8 mouse cellular contexts compared by ENCODE assay signal in genomic region chr19:28989515-28989914, GRCm38 (mm10). TPM values are rescaled to one million over a fixed set of nuclear protein-coding genes. Genes with fewer than 3 reads are reported as not detected.
DNase-seq lines count a peak whose midpoint lies in the region; ATAC-seq and TF ChIP-seq lines count a peak whose summit lies in the region.

No protein-coding gene starts in this region.

- H3K9ac ChIP-seq in hindbrain, postnatal 0 days (replicated peaks; ENCODE audit: low read length), result peak overlapping the region; percentile 92; the same call in 1 of the 2 replicates

- H3K36me3 ChIP-seq in embryonic facial prominence, embryonic 10.5 days (replicated peaks), result peaks cover 24% of the 10 kb centered on the region
- no peaks in the 10 kb centered on the region for H3K36me3 ChIP-seq in hindbrain, postnatal 0 days (ENCODE audit: insufficient read depth, low read length)
- H3K36me3 ChIP-seq in myocyte (ENCODE audit: control insufficient read depth, insufficient read depth), result no peaks in the 10 kb centered on the region

- H3K4me2 ChIP-seq in hindbrain, postnatal 0 days (ENCODE audit: low read depth, low read length), result peak overlapping the region; percentile 64
- peak overlapping the region; percentile 72 for H3K4me2 ChIP-seq in myocyte (ENCODE audit: low read depth)

- no peak for TF ChIP-seq CTCF in layer of hippocampus, adult 2 months (conservative IDR thresholded peaks at IDR 0.05)
- no peak for TF ChIP-seq CTCF in hindbrain, postnatal 0 days (IDR thresholded peaks at IDR 0.05; ENCODE audit: low read depth)

- no peak for ATAC-seq in hindbrain, postnatal 0 days

- no peak for TF ChIP-seq POLR2A in myocyte (IDR thresholded peaks at IDR 0.05; ENCODE audit: insufficient read length, low read depth)

- H3K4me1 ChIP-seq in embryonic facial prominence, embryonic 10.5 days, result peaks cover 15% of the 10 kb centered on the region
- 0 out of 2 replicates have a peak, but pooled peaks cover 3% of the 10 kb centered on the region for H3K4me1 ChIP-seq in hindbrain, postnatal 0 days (ENCODE audit: insufficient read depth, low read length)

- H3K27ac ChIP-seq in layer of hippocampus, adult 2 months, result peak overlapping the region; percentile 96
- H3K27ac ChIP-seq in embryonic facial prominence, embryonic 10.5 days (replicated peaks), result peak overlapping the region; percentile 95
- no peak overlapping the region for H3K27ac ChIP-seq in hindbrain, postnatal 0 days

- H3K79me2 ChIP-seq in myocyte (ENCODE audit: control insufficient read depth, insufficient read depth), result peaks cover 41% of the 10 kb centered on the region

- DNase-seq in layer of hippocampus, adult 2 months (ENCODE audit: low spot score in 2 of 2), result no peak
- no peak for DNase-seq in layer of hippocampus, postnatal 36 days
- DNase-seq in embryonic facial prominence, embryonic 10.5 days (ENCODE audit: low spot score), result no peak
- DNase-seq in hindbrain, postnatal 0 days (ENCODE audit: low spot score), result no peak
- no peak for DNase-seq in urinary bladder, adult 2 months (ENCODE audit: low spot score)
- DNase-seq in cerebellum, adult 8-10 months, result no peak
- DNase-seq in frontal cortex, postnatal 36 days (ENCODE audit: low spot score in 2 of 2), result no peak

- H3K27me3 ChIP-seq in embryonic facial prominence, embryonic 10.5 days (replicated peaks; ENCODE audit: low read depth, poor library complexity, severe bottlenecking), result no peaks in the 10 kb centered on the region
- H3K27me3 ChIP-seq in hindbrain, postnatal 0 days (ENCODE audit: insufficient read depth, low read length), result no peaks in the 10 kb centered on the region
- peaks cover 8% of the 10 kb centered on the region for H3K27me3 ChIP-seq in myocyte (ENCODE audit: control insufficient read depth, insufficient read depth, insufficient read length)

- H3K4me3 ChIP-seq in layer of hippocampus, adult 2 months, result peak overlapping the region; percentile 67
- H3K4me3 ChIP-seq in embryonic facial prominence, embryonic 10.5 days, result peak overlapping the region; percentile 97
- peak overlapping the region; percentile 94 for H3K4me3 ChIP-seq in hindbrain, postnatal 0 days (ENCODE audit: low read length)
- peak overlapping the region; percentile 81 for H3K4me3 ChIP-seq in myocyte

- no peak overlapping the region for H3ac ChIP-seq in myocyte (ENCODE audit: control insufficient read depth, insufficient read length)

- no peaks in the 10 kb centered on the region for H3K9me3 ChIP-seq in embryonic facial prominence, embryonic 10.5 days
- no peaks in the 10 kb centered on the region for H3K9me3 ChIP-seq in hindbrain, postnatal 0 days (ENCODE audit: low read length)

- WGBS in embryonic facial prominence, embryonic 10.5 days, result 73% methylated on average over 8 of the region's 8 CpGs
- WGBS in hindbrain, postnatal 0 days, result 75% methylated on average over 8 of the region's 8 CpGs

TF ChIP-seq in myocyte, 11 proteins besides CTCF, POLR2A, EP300 and RAD21:
- no peak for TF ChIP-seq POLR2AphosphoS2 (IDR thresholded peaks at IDR 0.05; ENCODE audit: insufficient read length, low read depth)
- no peak for TF ChIP-seq USF1 (IDR thresholded peaks at IDR 0.05; ENCODE audit: low read depth)
- TF ChIP-seq TCF12 (IDR thresholded peaks at IDR 0.05; ENCODE audit: insufficient read depth, poor library complexity, severe bottlenecking), result no peak
- no peak for TF ChIP-seq TCF3 (IDR thresholded peaks at IDR 0.05; ENCODE audit: insufficient read length, low read depth)
- no peak for TF ChIP-seq SRF (IDR thresholded peaks at IDR 0.05; ENCODE audit: control insufficient read depth, insufficient read length, low read depth)
- no peak for TF ChIP-seq MYOG (IDR thresholded peaks at IDR 0.05; ENCODE audit: control insufficient read depth in 1 of 3, insufficient read depth in 1 of 3, insufficient read length in 2 of 3, low read depth in 2 of 3)
- TF ChIP-seq E2F4 (IDR thresholded peaks at IDR 0.05; ENCODE audit: insufficient read depth), result no peak
- no peak for TF ChIP-seq MAX (IDR thresholded peaks at IDR 0.05; ENCODE audit: low read depth)
- TF ChIP-seq CEBPB (IDR thresholded peaks at IDR 0.05; ENCODE audit: insufficient read depth, poor library complexity, severe bottlenecking), result no peak
- no peak for TF ChIP-seq MYOD1 (IDR thresholded peaks at IDR 0.05; ENCODE audit: control insufficient read depth in 1 of 3, insufficient read length in 2 of 3, low read depth in 2 of 3)
- no peak for TF ChIP-seq REST (IDR thresholded peaks at IDR 0.05; ENCODE audit: insufficient read depth, insufficient read length)

RNA-seq across cellular contexts. Expression of gene Cdc37l1, which starts 0.6 kb away (rescaled TPM):
- total RNA-seq in layer of hippocampus, adult 2 months (2021), result 100 to 1,000 TPM; 105 to 114 TPM
- 100 to 1,000 TPM; 102 to 122 TPM for total RNA-seq in layer of hippocampus, postnatal 36 days (2021)
- 37.3 and 37.9 TPM in 2 replicates for polyA plus RNA-seq in embryonic facial prominence, embryonic 10.5 days (2016; fragmentation: Nextera tagmentation; extraction: Ambion mirVana)
- total RNA-seq in hindbrain, postnatal 0 days (2014; rRNA removed), result 40.0 and 61.8 TPM in 2 replicates
- polyA plus RNA-seq in hindbrain, postnatal 0 days (2015; fragmentation: Nextera tagmentation; extraction: Ambion mirVana), result 34.6 and 36.2 TPM in 2 replicates
- 9.2 TPM for polyA plus RNA-seq in myocyte (2012; fragmentation: generic; extraction: Trizol)
- 36.6 and 40.1 TPM in 2 replicates for polyA plus RNA-seq in urinary bladder, adult 2 months (2012; rRNA removed)

RNA-seq across cellular contexts. Expression of gene 4430402I18Rik, which starts 21.9 kb away (rescaled TPM):
- total RNA-seq in layer of hippocampus, adult 2 months (2021), result 1 to 10 TPM; 7.4 to 9.2 TPM
- total RNA-seq in layer of hippocampus, postnatal 36 days (2021), result 1 to 10 TPM; 4.7 to 8.4 TPM
- polyA plus RNA-seq in embryonic facial prominence, embryonic 10.5 days (2016; fragmentation: Nextera tagmentation; extraction: Ambion mirVana), result 0.31 and 0.52 TPM in 2 replicates
- 1.1 and 1.7 TPM in 2 replicates for total RNA-seq in hindbrain, postnatal 0 days (2014; rRNA removed)
- 2.4 and 3.0 TPM in 2 replicates for polyA plus RNA-seq in hindbrain, postnatal 0 days (2015; fragmentation: Nextera tagmentation; extraction: Ambion mirVana)
- polyA plus RNA-seq in myocyte (2012; fragmentation: generic; extraction: Trizol), result 0.16 TPM
- 3.1 and 3.2 TPM in 2 replicates for polyA plus RNA-seq in urinary bladder, adult 2 months (2012; rRNA removed)

RNA-seq across cellular contexts. Expression of gene Plpp6, which starts 25.8 kb away (rescaled TPM):
- 10 to 100 TPM; 51.2 to 52.4 TPM for total RNA-seq in layer of hippocampus, adult 2 months (2021)
- total RNA-seq in layer of hippocampus, postnatal 36 days (2021), result 10 to 100 TPM; 48.8 to 56.0 TPM
- polyA plus RNA-seq in embryonic facial prominence, embryonic 10.5 days (2016; fragmentation: Nextera tagmentation; extraction: Ambion mirVana), result 4.1 and 4.3 TPM in 2 replicates
- total RNA-seq in hindbrain, postnatal 0 days (2014; rRNA removed), result 20.9 and 21.6 TPM in 2 replicates
- polyA plus RNA-seq in hindbrain, postnatal 0 days (2015; fragmentation: Nextera tagmentation; extraction: Ambion mirVana), result 13.8 and 14.2 TPM in 2 replicates
- polyA plus RNA-seq in myocyte (2012; fragmentation: generic; extraction: Trizol), result 1.1 TPM
- 8.3 and 10.2 TPM in 2 replicates for polyA plus RNA-seq in urinary bladder, adult 2 months (2012; rRNA removed)

RNA-seq across cellular contexts. Expression of gene Ak3, which starts 58.2 kb away (rescaled TPM):
- 10 to 100 TPM; 51.5 to 53.0 TPM for total RNA-seq in layer of hippocampus, adult 2 months (2021)
- total RNA-seq in layer of hippocampus, postnatal 36 days (2021), result 10 to 100 TPM; 50.4 to 55.8 TPM
- polyA plus RNA-seq in embryonic facial prominence, embryonic 10.5 days (2016; fragmentation: Nextera tagmentation; extraction: Ambion mirVana), result 71.7 and 73.8 TPM in 2 replicates
- 86.9 and 90.1 TPM in 2 replicates for total RNA-seq in hindbrain, postnatal 0 days (2014; rRNA removed)
- polyA plus RNA-seq in hindbrain, postnatal 0 days (2015; fragmentation: Nextera tagmentation; extraction: Ambion mirVana), result 67.4 and 71.2 TPM in 2 replicates
- polyA plus RNA-seq in myocyte (2012; fragmentation: generic; extraction: Trizol), result 62.8 TPM
- 96.5 and 118 TPM in 2 replicates for polyA plus RNA-seq in urinary bladder, adult 2 months (2012; rRNA removed)
